Mouse (Mus musculus) midbrain, embryonic 15.5 days (tissue): ENCODE measurements around the gene Ldlrad1. TPM values are rescaled to one million over a fixed set of nuclear protein-coding genes. Genes with fewer than 3 reads are reported as not detected.
A peak's percentile ranks its signal among the peaks of the same experiment; 100 is the strongest.

Experiments
- ATAC-seq: fragments of 200-750 bp; cut with Nextera tagmentation; replicated peaks from 2 replicates; pipeline ENCODE4 v1.8.0; 2017; ENCODE audit warnings: moderate TSS enrichment
- H3K27ac ChIP-seq: fragments of 300-500 bp; sonication (generic); 2 replicates; pipeline ENCODE4 v1.5.1; 2015; ENCODE audit warnings: mild to moderate bottlenecking, inconsistent platforms
- H3K27me3 ChIP-seq: fragments of 300-500 bp; sonication (generic); replicated peaks from 2 replicates; pipeline ENCODE4 v1.6.1; 2015; ENCODE audit warnings: inconsistent platforms
- H3K36me3 ChIP-seq: fragments of 300-500 bp; sonication (generic); replicated peaks from 2 replicates; pipeline ENCODE4 v1.6.1; 2015; ENCODE audit warnings: inconsistent platforms
- H3K4me1 ChIP-seq: fragments of 300-500 bp; sonication (generic); 2 replicates; pipeline ENCODE4 v1.6.1; 2015; ENCODE audit warnings: inconsistent platforms
- H3K4me2 ChIP-seq: fragments of 300-500 bp; sonication (generic); 2 replicates; pipeline ENCODE4 v1.6.1; 2015; ENCODE audit warnings: inconsistent platforms, mild to moderate bottlenecking, moderate library complexity
- H3K4me3 ChIP-seq: fragments of 300-500 bp; sonication (generic); 2 replicates; pipeline ENCODE4 v1.5.1; 2015; ENCODE audit warnings: mild to moderate bottlenecking, inconsistent platforms
- H3K9ac ChIP-seq: fragments of 300-500 bp; sonication (generic); 2 replicates; pipeline ENCODE4 v1.6.1; 2015; ENCODE audit warnings: mild to moderate bottlenecking, inconsistent platforms
- H3K9me3 ChIP-seq: fragments of 300-500 bp; sonication (generic); 2 replicates; pipeline ENCODE4 v1.6.1; 2016; ENCODE audit warnings: inconsistent platforms
- WGBS: fragments of 180-500 bp; shearing (Covaris S2); methylation state at CpG from one replicate; pipeline ENCODE4 v1.1.7; 2015; ENCODE audit warnings: mixed read lengths; 5-methylcytosine and 5-hydroxymethylcytosine counted together
- polyA plus RNA-seq: library from polyadenylated mRNA; unstranded; fragments of >200 nt; fragmentation: Nextera tagmentation; extraction: Ambion mirVana; gene quantifications from 2 replicates; pipeline ENCODE4 v1.2.1, GENCODE M21; 2015

Gene Ldlrad1
- polyA plus RNA-seq, 1 experiment from 2014 or later = not detected

- Histone ChIP-seq H3K27ac (no peak overlapping the region), H3K27me3 (no peaks in the 10 kb centered on the region), H3K9me3 (no peaks in the 10 kb centered on the region), H3K4me3 (no peak overlapping the region), H3K9ac (no peak overlapping the region), H3K4me2 (no peak overlapping the region), H3K4me1 (peaks cover 32% of the 10 kb centered on the region), H3K36me3 (0 out of 2 replicates have a peak, but pooled peaks cover 3% of the 10 kb centered on the region)
- 82% methylated on average over 9 of the region's 9 CpGs for WGBS
- ATAC-seq = no peak
Observed at GRCm38 (mm10) chr4:107247110-107247509, 38.1 kb downstream of the Ldlrad1 start.

GRCm38 (mm10) chr4:107248061-107248460 is 39.1 kb downstream of the Ldlrad1 start:
- Histone ChIP-seq H3K4me1 (peaks cover 32% of the 10 kb centered on the region), H3K9ac (no peak overlapping the region), H3K36me3 (0 out of 2 replicates have a peak, but pooled peaks cover under 1% of the 10 kb centered on the region), H3K9me3 (no peaks in the 10 kb centered on the region), H3K4me3 (no peak overlapping the region), H3K27me3 (no peaks in the 10 kb centered on the region), H3K27ac (no peak overlapping the region), H3K4me2 (no peak overlapping the region)
- no peak for ATAC-seq
- WGBS = 86% methylated on average over 3 of the region's 3 CpGs

GRCm38 (mm10) chr4:107249471-107249870 is 40.5 kb downstream of the Ldlrad1 start:
- no peak for ATAC-seq
- H3K4me3 ChIP-seq = no peak overlapping the region
- H3K9me3 ChIP-seq = no peaks in the 10 kb centered on the region
- H3K36me3 ChIP-seq = no peaks in the 10 kb centered on the region
- H3K4me2 ChIP-seq = no peak overlapping the region
- H3K9ac ChIP-seq = no peak overlapping the region
- H3K27me3 ChIP-seq = no peaks in the 10 kb centered on the region
- no peak overlapping the region for H3K27ac ChIP-seq
- 37% methylated on average over 2 of the region's 2 CpGs for WGBS
- peaks cover 26% of the 10 kb centered on the region for H3K4me1 ChIP-seq

- ATAC-seq = no peak
- 24% methylated on average over 4 of the region's 4 CpGs for WGBS
- Histone ChIP-seq H3K9me3 (no peaks in the 10 kb centered on the region), H3K9ac (no peak overlapping the region), H3K27me3 (no peaks in the 10 kb centered on the region), H3K4me3 (no peak overlapping the region), H3K4me1 (peaks cover 27% of the 10 kb centered on the region), H3K36me3 (no peaks in the 10 kb centered on the region), H3K4me2 (no peak overlapping the region), H3K27ac (no peak overlapping the region)
Observed at GRCm38 (mm10) chr4:107250494-107250893, 41.5 kb downstream of the Ldlrad1 start.

GRCm38 (mm10) chr4:107252522-107252921 is 43.5 kb downstream of the Ldlrad1 start:
- H3K27ac ChIP-seq = peak overlapping the region; percentile 85
- no peaks in the 10 kb centered on the region for H3K9me3 ChIP-seq
- H3K4me1 ChIP-seq = peaks cover 28% of the 10 kb centered on the region
- no peaks in the 10 kb centered on the region for H3K36me3 ChIP-seq
- WGBS = under 1% methylated on average over 11 of the region's 11 CpGs
- H3K9ac ChIP-seq = peak overlapping the region; percentile 74
- H3K4me3 ChIP-seq = peak overlapping the region; percentile 93
- ATAC-seq = no peak
- no peaks in the 10 kb centered on the region for H3K27me3 ChIP-seq
- peak overlapping the region; percentile 62 for H3K4me2 ChIP-seq

GRCm38 (mm10) chr4:107253125-107254091 is 44.4 kb downstream of the Ldlrad1 start, which contains the start of the genes Lrrc42 and Hspb11:
Gene Lrrc42 (minus strand): TSS chr4:107253532.
Gene Hspb11 (plus strand): TSS chr4:107253593.
- peak within 1 kb of the TSS; percentile 62 for H3K4me2 ChIP-seq
- H3K9ac ChIP-seq = peak within 1 kb of the TSS; percentile 74
- peaks cover 28% of the 10 kb centered on the region for H3K4me1 ChIP-seq
- ATAC-seq = peak; percentile 97
- peak within 1 kb of the TSS; percentile 85 for H3K27ac ChIP-seq
- H3K9me3 ChIP-seq = no peaks in the 10 kb centered on the region
- H3K27me3 ChIP-seq = no peaks in the 10 kb centered on the region
- H3K36me3 ChIP-seq = no peaks in the 10 kb centered on the region
- WGBS = under 1% methylated on average over 87 of the region's 101 CpGs
- H3K4me3 ChIP-seq = peak within 1 kb of the TSS; percentile 93

GRCm38 (mm10) chr4:107254414-107254813 is 45.4 kb downstream of the Ldlrad1 start:
- peak overlapping the region; percentile 62 for H3K4me2 ChIP-seq
- H3K4me1 ChIP-seq = peaks cover 22% of the 10 kb centered on the region
- no peaks in the 10 kb centered on the region for H3K36me3 ChIP-seq
- peak overlapping the region; percentile 74 for H3K9ac ChIP-seq
- peak overlapping the region; percentile 85 for H3K27ac ChIP-seq
- WGBS = 13% methylated on average over 3 of the region's 3 CpGs
- 0 out of 2 replicates have a peak, but pooled peaks have one; percentile 0 for ATAC-seq
- peak overlapping the region; percentile 93 for H3K4me3 ChIP-seq
- no peaks in the 10 kb centered on the region for H3K9me3 ChIP-seq
- H3K27me3 ChIP-seq = no peaks in the 10 kb centered on the region

- 75% methylated on average over 4 of the region's 4 CpGs for WGBS
- H3K27me3 ChIP-seq = no peaks in the 10 kb centered on the region
- no peaks in the 10 kb centered on the region for H3K36me3 ChIP-seq
- no peaks in the 10 kb centered on the region for H3K9me3 ChIP-seq
- H3K27ac ChIP-seq = no peak overlapping the region
- no peak for ATAC-seq
- no peak overlapping the region for H3K4me2 ChIP-seq
- H3K4me3 ChIP-seq = no peak overlapping the region
- H3K4me1 ChIP-seq = 0 out of 2 replicates have a peak, but pooled peaks cover 2% of the 10 kb centered on the region
- no peak overlapping the region for H3K9ac ChIP-seq
Observed at GRCm38 (mm10) chr4:107260001-107260400, 51.0 kb downstream of the Ldlrad1 start.

Other genes with a start within 250 kb of the Ldlrad1 start
- gene Mrpl37, start 142.3 kb upstream of the Ldlrad1 start, polyA plus RNA-seq = 77.7 and 82.3 TPM in 2 replicates
- 3.7 and 4.7 TPM in 2 replicates for gene Cyb5rl, start 142.2 kb upstream of the Ldlrad1 start, polyA plus RNA-seq
- gene Cdcp2, start 112.3 kb upstream of the Ldlrad1 start, polyA plus RNA-seq = not detected in 2 replicates
- gene Tmem59, start 30.8 kb upstream of the Ldlrad1 start, polyA plus RNA-seq = 346 TPM in 2 replicates
- gene Tceanc2, start 30.1 kb upstream of the Ldlrad1 start, polyA plus RNA-seq = 17.2 and 24.3 TPM in 2 replicates
- gene Lrrc42, start 44.4 kb downstream of the Ldlrad1 start, polyA plus RNA-seq = 48.2 and 52.9 TPM in 2 replicates
- gene Hspb11, start 44.4 kb downstream of the Ldlrad1 start, polyA plus RNA-seq = 30.7 and 34.5 TPM in 2 replicates
- gene Dio1, start 98.0 kb downstream of the Ldlrad1 start, polyA plus RNA-seq = not detected in 2 replicates
- gene Yipf1, start 105.2 kb downstream of the Ldlrad1 start, polyA plus RNA-seq = 51.7 and 56.2 TPM in 2 replicates
- gene Ndc1, start 158.6 kb downstream of the Ldlrad1 start, polyA plus RNA-seq = 18.4 and 20.0 TPM in 2 replicates
- 2.5 TPM in 2 replicates for gene Glis1, start 225.4 kb downstream of the Ldlrad1 start, polyA plus RNA-seq